Mouse (Mus musculus) heart, embryonic 14.5 days (tissue): ENCODE data around the gene Hmx2. TPM values are rescaled to one million over a fixed set of nuclear protein-coding genes. Genes with fewer than 3 reads are reported as not detected.

Source experiments
- ATAC-seq: fragments of 200-750 bp; cut with Nextera tagmentation; 2 replicates; pipeline ENCODE4 v1.8.0; 2017; ENCODE audit warnings: low read depth, moderate TSS enrichment; ENCODE audit not compliant: insufficient number of reproducible peaks, insufficient read depth, low FRiP score
- H3K27ac ChIP-seq, 2 experiments: fragments of 200-500 bp in 1 of 2; fragments of 300-500 bp in 1 of 2; sonication (generic) in 1 of 2; replicated peaks in 1 of 2; 2 replicates each; pipeline ENCODE4 v1.5.1; 2012 to 2014; ENCODE audit warnings: low read depth in 2 of 2, low read length in 2 of 2, control low read depth in 1 of 2, mild to moderate bottlenecking in 1 of 2, mixed read lengths in 1 of 2; ENCODE audit not compliant: control insufficient read depth in 1 of 2, insufficient read depth in 1 of 2
- H3K27me3 ChIP-seq: fragments of 300-500 bp; sonication (generic); 2 replicates; pipeline ENCODE4 v1.6.1; 2014; ENCODE audit warnings: mild to moderate bottlenecking, low read length, control low read depth; ENCODE audit not compliant: control insufficient read depth, insufficient read depth
- H3K36me3 ChIP-seq: fragments of 300-500 bp; sonication (generic); 2 replicates; pipeline ENCODE4 v1.6.1; 2014; ENCODE audit warnings: mild to moderate bottlenecking, control low read depth, low read length, mixed read lengths; ENCODE audit not compliant: control insufficient read depth, insufficient read depth
- H3K4me1 ChIP-seq, 2 experiments: fragments of 200-500 bp in 1 of 2; fragments of 300-500 bp in 1 of 2; sonication (generic) in 1 of 2; 2 replicates each; pipeline ENCODE4 v1.6.1; 2012 to 2014; ENCODE audit warnings: low read length in 2 of 2, control low read depth in 1 of 2, mixed read lengths in 1 of 2; ENCODE audit not compliant: control insufficient read depth in 2 of 2, insufficient read depth in 2 of 2
- H3K4me2 ChIP-seq: fragments of 300-500 bp; sonication (generic); 2 replicates; pipeline ENCODE4 v1.6.1; 2014; ENCODE audit warnings: mild to moderate bottlenecking, low read length
- H3K4me3 ChIP-seq, 2 experiments: fragments of 200-500 bp in 1 of 2; fragments of 300-500 bp in 1 of 2; sonication (generic) in 1 of 2; 2 replicates each; pipeline ENCODE4 v1.5.1; 2012 to 2014; ENCODE audit warnings: low read length in 2 of 2, mild to moderate bottlenecking in 2 of 2, control low read depth in 1 of 2, low read depth in 1 of 2, moderate library complexity in 1 of 2; ENCODE audit not compliant: control insufficient read depth in 1 of 2, insufficient read depth in 1 of 2
- H3K9ac ChIP-seq: fragments of 300-500 bp; sonication (generic); 2 replicates; pipeline ENCODE4 v1.6.1; 2014; ENCODE audit warnings: mild to moderate bottlenecking, low read length
- H3K9me3 ChIP-seq: fragments of 300-500 bp; sonication (generic); 2 replicates; pipeline ENCODE4 v1.6.1; 2016; ENCODE audit warnings: low read length, control low read depth; ENCODE audit not compliant: control insufficient read depth
- WGBS: fragments of 180-500 bp; shearing (Covaris S2); extraction: QIAGEN DNeasy Blood & Tissue Kit; methylation state at CpG from one replicate; pipeline ENCODE4 v1.1.7; 2014; 5-methylcytosine and 5-hydroxymethylcytosine counted together
- polyA plus RNA-seq: library from polyadenylated mRNA; unstranded; fragments of >200 nt; fragmentation: Nextera tagmentation; extraction: Ambion mirVana; gene quantifications from 2 replicates; pipeline ENCODE4 v1.2.1, GENCODE M21; 2014

Gene Hmx2
- polyA plus RNA-seq, 1 experiment from 2014 or later = 0.07 TPM

- Histone ChIP-seq H3K27ac (no peak overlapping the region), H3K4me1 (peaks cover 6 to 25% of the 10 kb centered on the region in 2 experiments; a peak in 3 of 4 replicates), H3K4me2 (peak overlapping the region; percentile 69), H3K27me3 (peaks cover 99% of the 10 kb centered on the region), H3K9ac (no peak overlapping the region), H3K36me3 (no peaks in the 10 kb centered on the region), H3K9me3 (no peaks in the 10 kb centered on the region), H3K4me3 (peak overlapping the region; percentile 17 to 39)
- no peak for ATAC-seq
- under 1% methylated on average over 75 of the region's 75 CpGs for WGBS
These were observed 4.7 kb upstream of the Hmx2 start for GRCm38 (mm10) chr7:131543623-131544481.

GRCm38 (mm10) chr7:131544871-131545270 is 3.7 kb upstream of the Hmx2 start:
- H3K4me3 ChIP-seq = no peak overlapping the region
- 3% methylated on average over 5 of the region's 5 CpGs for WGBS
- no peak overlapping the region for H3K27ac ChIP-seq

GRCm38 (mm10) chr7:131545701-131546385 is 2.7 kb upstream of the Hmx2 start:
- no peak overlapping the region for H3K4me3 ChIP-seq
- no peak overlapping the region for H3K4me2 ChIP-seq
- H3K36me3 ChIP-seq = no peaks in the 10 kb centered on the region
- peaks cover 6 to 25% of the 10 kb centered on the region in 2 experiments; a peak in 3 of 4 replicates for H3K4me1 ChIP-seq
- no peak for ATAC-seq
- no peaks in the 10 kb centered on the region for H3K9me3 ChIP-seq
- 4% methylated on average over 13 of the region's 13 CpGs for WGBS
- peaks cover 98% of the 10 kb centered on the region for H3K27me3 ChIP-seq
- H3K27ac ChIP-seq = no peak overlapping the region
- no peak overlapping the region for H3K9ac ChIP-seq

More at GRCm38 (mm10) chr7:131544871-131545270, 3.7 kb upstream of the Hmx2 start:
- Histone ChIP-seq H3K9ac (no peak overlapping the region), H3K36me3 (no peaks in the 10 kb centered on the region), H3K27me3 (peaks cover 98% of the 10 kb centered on the region), H3K4me2 (no peak overlapping the region), H3K9me3 (no peaks in the 10 kb centered on the region), H3K4me1 (peaks cover 6 to 25% of the 10 kb centered on the region in 2 experiments; a peak in 3 of 4 replicates)
- ATAC-seq = no peak

- ATAC-seq = no peak
- Histone ChIP-seq H3K27ac (no peak overlapping the region), H3K9me3 (no peaks in the 10 kb centered on the region), H3K4me3 (no peak overlapping the region), H3K27me3 (peaks cover 98% of the 10 kb centered on the region), H3K4me2 (no peak overlapping the region), H3K9ac (no peak overlapping the region), H3K4me1 (peaks cover 6 to 25% of the 10 kb centered on the region in 2 experiments; a peak in 3 of 4 replicates), H3K36me3 (no peaks in the 10 kb centered on the region)
- WGBS = 6% methylated on average over 2 of the region's 2 CpGs
These were observed 2.1 kb upstream of the Hmx2 start for GRCm38 (mm10) chr7:131546423-131546822.

GRCm38 (mm10) chr7:131547481-131547880 is 1.1 kb upstream of the Hmx2 start:
- Histone ChIP-seq H3K4me2 (no peak overlapping the region), H3K4me3 (no peak overlapping the region), H3K36me3 (no peaks in the 10 kb centered on the region), H3K27me3 (peaks cover 98% of the 10 kb centered on the region), H3K9ac (no peak overlapping the region), H3K9me3 (no peaks in the 10 kb centered on the region), H3K4me1 (peaks cover 3 to 18% of the 10 kb centered on the region in 2 experiments; a peak in 3 of 4 replicates), H3K27ac (no peak overlapping the region)
- no peak for ATAC-seq
- 4% methylated on average over 5 of the region's 5 CpGs for WGBS

- Histone ChIP-seq H3K4me2 (no peak overlapping the region), H3K9ac (no peak overlapping the region), H3K36me3 (no peaks in the 10 kb centered on the region), H3K4me1 (peaks cover 4 to 17% of the 10 kb centered on the region in 2 experiments; a peak in 3 of 4 replicates), H3K27me3 (peaks cover 98% of the 10 kb centered on the region), H3K9me3 (no peaks in the 10 kb centered on the region), H3K27ac (no peak overlapping the region), H3K4me3 (no peak overlapping the region)
- no peak for ATAC-seq
- WGBS = 3% methylated on average over 4 of the region's 4 CpGs
These were observed 2.9 kb downstream of the Hmx2 start for GRCm38 (mm10) chr7:131551471-131551870.

- no peaks in the 10 kb centered on the region for H3K9me3 ChIP-seq
- 1% methylated on average over 42 of the region's 42 CpGs for WGBS
- no peak overlapping the region for H3K9ac ChIP-seq
- H3K36me3 ChIP-seq = no peaks in the 10 kb centered on the region
- no peak overlapping the region for H3K27ac ChIP-seq
- H3K27me3 ChIP-seq = peaks cover 98% of the 10 kb centered on the region
- peaks cover 4 to 17% of the 10 kb centered on the region in 2 experiments; a peak in 3 of 4 replicates for H3K4me1 ChIP-seq
- H3K4me3 ChIP-seq = no peak overlapping the region
- H3K4me2 ChIP-seq = no peak overlapping the region
- no peak for ATAC-seq
These were observed 3.6 kb downstream of the Hmx2 start for GRCm38 (mm10) chr7:131551931-131552741.
